Mouse (Mus musculus): Measurements from ENCODE around the gene 2810408A11Rik.
A peak's percentile ranks its signal among the peaks of the same experiment; 100 is the strongest.
"Not testable (repeated sequence)": the region's sequence is repeated elsewhere in the genome, so short reads cannot be mapped to it uniquely, and the experiment has no call there.

The 2810408A11Rik gene

DNA sequence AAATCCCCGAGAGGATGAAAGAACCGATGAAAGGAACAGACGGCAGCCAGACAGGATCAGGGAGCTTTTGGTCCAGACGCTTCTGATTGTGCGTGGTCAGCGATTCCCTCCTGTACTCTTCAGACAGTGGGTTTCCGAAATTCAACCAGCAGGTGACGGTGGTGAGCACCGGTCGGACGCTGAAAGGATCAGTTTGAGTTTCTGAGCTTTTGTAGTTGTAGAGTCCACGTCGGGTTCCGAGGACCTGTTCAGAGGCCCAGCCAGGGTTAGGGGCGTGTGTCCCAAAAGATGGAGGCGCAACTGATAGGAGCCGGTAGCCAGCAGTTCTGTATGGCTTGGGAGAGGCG is 20.3 kb downstream of the 2810408A11Rik start:
- DNase-seq, result peak; percentile 66 to 67

DNA sequence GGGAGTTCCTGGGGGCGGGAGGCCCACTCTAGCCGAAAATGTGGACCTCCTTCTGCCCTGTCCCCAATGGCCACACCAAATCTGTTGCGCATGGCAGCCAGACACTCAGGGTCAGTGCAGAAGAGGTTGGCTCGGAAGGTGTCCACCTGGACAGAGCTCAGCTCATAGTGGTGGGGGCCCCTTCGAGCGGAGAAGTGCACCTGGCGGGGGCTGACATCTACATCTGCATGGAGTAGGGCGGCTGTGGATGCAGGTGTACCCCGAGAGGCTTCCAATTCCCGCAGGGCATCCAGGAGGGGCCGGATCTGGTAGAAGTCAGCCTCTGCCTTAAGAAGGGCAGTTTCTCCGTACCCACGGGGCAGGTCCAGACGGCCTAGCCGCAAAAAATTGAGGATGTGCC is 21.1 kb downstream of the 2810408A11Rik start:
- DNase-seq, result no peak

DNA sequence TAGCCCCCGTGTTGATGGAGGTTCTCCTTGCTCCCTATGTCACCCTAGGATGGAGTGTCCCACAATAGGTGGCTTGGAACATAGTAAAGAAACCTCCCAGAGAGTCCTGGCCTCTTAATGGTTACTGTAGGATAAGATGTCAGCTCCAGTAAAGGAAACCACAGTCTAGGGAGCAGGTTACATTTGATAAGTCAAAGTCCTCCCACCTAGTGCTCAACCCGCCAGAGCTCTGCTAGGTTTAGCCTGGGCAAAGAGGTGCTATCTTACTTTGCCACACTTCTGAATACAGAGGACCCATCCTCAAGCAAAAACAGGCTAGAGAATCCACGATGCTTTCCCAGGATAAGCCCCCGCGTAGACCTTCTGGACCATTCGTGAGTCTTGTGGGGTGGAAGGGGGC is 21.8 kb downstream of the 2810408A11Rik start:
- no peak for DNase-seq

DNA sequence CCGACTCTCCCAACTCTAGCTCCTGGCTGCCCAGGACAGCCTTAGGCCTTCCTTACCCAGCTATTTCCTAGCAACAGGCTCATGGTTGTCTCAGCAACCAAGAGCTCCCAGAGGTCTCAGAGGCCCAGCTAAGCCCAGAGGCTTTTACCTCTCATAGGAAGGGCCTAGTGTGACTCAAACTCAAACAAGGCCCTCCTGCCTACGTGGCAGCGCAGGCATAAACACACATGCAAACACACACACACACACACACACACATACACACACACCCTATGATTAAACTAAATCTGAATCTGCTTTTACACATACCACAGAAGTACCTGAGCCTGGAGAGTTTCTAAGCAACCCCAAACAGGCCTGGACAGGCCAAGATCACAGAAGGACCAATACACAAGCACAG is 22.4 kb downstream of the 2810408A11Rik start:
- DNase-seq, result no peak

DNA sequence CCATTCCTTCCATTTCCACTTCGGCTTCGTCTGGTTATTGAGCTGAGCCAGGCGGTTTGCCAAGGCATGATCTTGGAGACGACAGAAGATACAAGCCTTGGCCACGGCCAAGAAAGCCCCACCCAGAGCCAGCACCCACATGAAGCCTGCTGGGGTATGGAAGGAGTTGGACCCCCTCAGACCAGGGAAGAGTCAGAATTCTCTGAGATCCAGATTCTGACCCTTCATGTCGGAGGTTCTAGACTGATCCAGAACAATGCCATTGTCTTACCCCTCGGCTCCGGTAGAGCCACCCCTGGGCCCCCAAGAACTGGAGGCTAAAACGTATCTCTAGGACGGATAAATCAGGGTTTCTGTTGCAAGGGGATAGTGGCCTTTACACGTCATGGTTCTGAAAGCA is 22.9 kb downstream of the 2810408A11Rik start, which contains the start of gene Tmem95:
Tmem95 (minus strand) TSS at position 141 of the 400 bp plus-strand sequence.
- DNase-seq, result no peak

DNA sequence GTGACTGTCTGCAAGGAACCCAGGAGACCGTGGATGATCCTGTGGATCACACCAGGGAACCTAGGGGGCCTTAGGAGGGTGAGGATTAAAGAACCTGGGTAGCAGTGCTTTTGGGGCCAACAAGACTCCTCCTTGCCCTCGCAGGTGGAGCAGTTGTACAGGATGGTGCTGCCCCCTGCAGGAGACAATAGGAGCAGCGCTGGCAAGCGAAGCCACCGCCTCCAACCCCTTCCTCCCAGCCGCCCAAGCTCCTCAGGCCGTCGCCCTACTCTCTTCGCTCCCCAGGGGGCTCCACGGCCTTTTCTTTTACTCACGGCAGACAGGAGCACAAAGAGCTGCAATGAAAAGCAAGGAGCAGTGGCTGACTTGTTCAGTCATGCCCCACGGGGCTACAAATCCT is 23.9 kb downstream of the 2810408A11Rik start:
- peak; percentile 91 for DNase-seq

DNA sequence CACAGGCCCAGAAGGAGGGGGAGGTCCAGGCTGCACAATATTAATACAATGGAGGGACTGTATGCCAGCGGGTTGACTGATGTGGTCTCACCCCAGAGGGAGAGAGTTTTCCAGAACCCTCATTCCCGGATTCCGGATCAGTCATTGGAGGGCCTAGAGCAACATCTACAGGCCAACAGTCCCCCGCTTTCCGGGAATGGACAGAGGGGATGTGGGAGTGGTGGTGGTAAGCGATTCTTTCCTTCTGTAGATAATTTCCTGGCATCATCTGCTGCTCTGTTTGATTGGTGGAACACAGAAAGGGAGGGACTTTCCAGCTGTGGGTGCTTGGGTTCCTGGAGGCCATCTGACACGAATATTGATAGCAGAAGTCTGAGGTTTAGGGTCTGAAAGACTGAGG is 24.6 kb downstream of the 2810408A11Rik start:
- DNase-seq, result no peak

DNA sequence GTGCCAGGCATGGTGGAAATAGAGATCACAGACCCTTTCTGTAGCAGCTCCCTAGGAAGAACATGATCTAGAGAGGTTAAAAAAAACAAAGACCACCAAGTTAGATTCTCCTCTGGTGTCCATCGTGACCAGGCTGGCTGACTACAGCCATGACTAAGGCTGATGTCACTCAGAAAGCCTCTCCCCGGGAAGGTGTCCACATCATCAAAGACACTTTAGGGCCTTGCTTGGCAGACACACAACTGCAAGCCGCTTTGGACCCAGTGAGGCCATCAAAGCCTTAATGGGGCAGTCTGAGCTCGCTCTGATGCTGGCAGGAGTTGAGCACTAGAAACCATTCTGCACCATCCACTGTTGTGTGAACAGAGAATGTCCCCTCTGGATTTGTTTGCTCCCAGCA is 28.3 kb downstream of the 2810408A11Rik start:
- DNase-seq, result no peak

DNA sequence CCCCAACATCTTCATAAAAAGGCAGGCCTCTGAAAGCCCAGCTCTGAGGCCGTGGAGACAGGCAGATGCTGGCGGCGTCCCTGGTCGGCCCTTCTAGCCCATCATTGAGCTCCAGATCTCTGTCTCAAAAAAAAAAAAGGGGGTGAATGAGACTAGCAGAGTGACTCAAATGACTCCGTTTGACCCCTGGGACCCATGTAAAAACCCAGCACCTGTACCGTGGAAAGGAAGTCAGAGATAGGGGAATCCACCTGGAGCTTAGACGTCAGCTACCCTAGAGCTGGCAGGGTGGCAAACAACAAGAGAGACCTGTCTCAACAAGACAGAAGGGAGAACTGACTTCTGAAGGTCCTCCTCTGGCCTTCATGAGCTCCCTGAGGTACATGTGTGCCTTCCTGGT is 29.0 kb downstream of the 2810408A11Rik start:
- DNase-seq, result no peak

DNA sequence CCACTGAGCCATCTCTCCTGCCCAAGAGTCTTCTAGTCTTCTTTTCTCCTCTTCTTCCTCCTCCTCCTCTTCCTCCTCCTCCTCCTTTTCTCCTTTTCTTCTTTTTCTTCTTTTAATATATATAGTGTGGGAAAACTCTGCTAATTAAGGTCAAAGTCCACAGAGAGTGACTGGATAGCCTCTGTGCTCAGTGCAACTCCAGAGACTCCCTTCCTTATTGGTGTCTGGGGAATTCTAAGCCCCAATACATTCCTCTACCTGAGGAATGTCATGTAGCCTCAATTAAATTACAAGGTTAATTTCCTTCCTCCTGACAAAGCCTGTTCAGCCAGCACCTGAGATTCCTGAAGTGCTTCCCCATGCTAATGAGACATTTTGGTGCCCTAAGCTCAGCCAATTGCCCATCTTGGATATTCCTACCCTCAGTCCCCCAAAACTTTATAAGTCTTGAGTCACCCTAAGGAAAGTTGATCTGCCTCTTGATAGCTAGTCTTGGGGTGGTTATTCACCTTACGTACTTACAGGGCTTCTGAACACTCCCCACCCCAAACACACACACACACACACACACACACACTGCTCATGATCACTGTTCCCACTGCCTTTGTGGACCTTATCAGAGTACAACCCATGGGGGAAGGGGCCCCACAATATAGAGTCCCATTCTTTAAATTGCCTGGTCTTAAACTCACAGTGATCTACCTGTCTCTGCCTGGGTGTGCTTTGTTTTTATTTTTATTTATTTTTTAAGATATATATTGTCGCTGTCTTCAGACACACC is 30.3 kb downstream of the 2810408A11Rik start:
- DNase-seq, result no peak

DNA sequence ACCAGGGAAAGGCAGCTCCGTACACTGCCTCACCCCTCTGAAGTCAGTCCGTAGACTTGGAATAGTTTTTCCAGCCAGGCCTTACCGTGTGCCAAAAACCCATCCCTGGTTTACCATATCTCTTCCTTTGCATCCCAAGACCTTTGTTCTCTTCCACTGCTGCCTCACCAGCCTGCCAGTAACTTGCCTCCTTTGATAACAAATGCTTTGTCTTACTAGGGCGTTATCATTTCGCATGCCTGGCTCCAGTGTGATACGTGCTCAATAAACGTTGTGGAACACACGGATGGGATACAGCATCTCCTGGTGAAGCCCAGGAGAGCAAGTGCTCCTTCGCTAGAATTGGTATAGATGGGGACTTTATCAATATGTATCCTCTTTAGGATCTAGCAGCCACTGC is 33.5 kb downstream of the 2810408A11Rik start:
- DNase-seq, result no peak

DNA sequence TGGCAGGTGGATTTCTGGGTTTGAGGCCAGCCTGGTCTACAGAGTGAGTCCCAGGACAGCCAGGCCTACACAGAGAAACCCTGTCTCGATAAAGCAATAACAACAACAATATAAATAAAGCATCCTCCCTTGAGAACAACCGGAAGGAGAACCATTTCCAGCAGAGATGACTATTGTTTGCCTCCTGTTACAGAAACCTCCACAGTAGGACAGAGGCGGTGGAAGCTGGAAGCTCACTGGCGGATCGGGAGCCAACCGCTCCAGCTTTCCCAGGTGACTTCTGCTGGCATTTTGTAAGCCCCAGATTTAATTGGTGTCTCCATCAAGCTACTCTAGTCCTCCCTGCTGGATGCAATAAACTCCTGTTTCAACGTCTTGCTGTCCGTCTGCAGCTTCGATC is 35.2 kb downstream of the 2810408A11Rik start:
- DNase-seq, result no peak

DNA sequence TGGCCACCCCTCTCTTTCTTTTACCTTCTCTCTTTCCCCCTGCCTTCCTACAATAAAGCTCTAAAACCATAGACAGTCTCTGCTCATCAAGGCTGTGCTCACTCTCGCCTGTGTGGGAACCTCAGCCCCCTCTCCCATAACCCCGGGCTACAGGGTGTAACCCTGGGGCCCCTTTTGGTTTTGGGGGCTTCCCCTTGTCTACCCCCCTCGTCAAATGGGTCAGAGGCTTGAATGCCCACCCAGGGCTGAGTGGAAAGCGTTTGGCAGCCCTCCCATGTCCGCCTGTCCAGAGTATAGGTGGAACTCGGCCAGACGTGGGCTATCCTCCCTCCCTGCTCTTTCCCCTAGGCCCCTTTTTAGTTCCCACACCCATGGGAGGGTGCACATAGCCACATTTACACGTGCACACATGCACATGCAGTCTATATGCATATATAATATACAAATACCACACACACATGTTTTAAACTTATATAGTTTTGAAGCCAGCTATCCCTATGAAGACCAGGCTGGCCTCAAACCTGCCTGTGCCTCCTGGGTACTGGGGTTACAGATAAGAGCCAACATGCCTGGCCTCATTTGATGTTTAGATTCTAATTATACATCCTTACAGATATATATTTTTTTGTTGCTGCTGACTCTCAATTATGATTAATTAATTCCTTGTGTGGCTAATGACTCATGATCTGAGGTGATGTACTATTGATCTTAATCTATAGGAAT is 36.5 kb downstream of the 2810408A11Rik start:
- no peak for DNase-seq

DNA sequence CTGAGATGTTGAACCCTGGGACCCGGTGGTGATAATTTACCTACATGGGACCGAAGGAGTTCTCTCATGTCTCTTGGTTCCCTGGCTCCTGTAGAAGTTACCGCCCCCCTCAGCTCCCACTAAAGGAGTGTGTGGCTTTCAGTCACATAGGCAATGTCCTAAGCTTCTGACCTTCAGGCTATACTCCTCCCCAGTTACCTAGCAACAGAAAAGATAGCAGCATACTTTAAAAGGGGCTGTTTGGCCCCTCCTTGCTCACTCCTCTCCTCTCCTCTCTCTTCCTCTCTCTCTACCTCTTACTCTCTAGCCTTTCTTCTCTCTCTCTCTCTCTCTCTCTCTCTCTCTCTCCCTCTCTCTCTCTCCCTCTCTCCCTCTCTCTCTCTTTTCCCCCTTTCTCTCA is 37.1 kb downstream of the 2810408A11Rik start:
- DNase-seq, result not testable (repeated sequence)

DNA sequence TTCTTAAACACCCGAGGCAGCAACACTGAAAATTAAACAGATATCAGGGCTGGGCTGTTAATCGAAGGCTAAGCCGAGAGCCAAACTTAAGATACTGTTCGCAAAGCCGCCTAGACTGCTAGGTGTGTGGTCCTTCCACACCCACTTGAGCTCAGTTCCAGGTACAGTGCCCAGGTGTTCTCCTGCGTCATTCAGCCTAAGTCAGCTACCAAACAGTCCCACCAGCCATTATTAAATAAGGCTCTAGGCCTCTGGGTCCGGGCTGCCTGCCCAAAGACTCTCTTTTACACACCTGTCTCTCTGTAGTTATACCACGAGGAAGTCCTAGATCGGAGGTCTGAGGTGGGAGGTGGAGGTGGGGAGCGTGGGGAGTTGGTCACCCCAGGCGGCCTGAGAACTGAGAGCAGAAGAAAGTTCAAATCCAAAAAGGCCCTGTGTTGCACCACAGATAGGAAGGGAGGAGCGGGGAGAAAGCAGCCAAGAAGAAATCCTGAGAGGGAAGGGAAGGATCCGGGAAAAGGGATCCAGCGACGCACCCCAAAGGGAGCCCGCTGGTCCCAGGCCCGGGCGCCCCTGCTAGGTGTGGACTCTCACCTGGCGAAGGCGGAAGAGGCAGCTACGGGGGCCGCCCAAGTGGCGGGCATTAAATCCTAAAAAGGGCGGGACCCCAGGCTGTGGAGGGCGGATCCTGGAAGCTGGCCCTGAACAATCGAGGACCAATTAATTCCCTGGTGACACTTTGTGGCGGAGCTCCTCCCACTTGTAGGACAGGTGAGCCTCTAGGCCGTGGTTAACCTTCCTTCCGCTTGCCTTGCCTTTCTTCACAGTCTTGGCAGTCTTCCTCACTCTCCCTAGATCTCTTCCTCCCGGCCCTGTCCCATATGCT is 42.4 kb downstream of the 2810408A11Rik start, which contains the start of gene Tnk1:
Tnk1 (minus strand) TSS at position 618 of the 886 bp plus-strand sequence.
- no peak for DNase-seq

DNA sequence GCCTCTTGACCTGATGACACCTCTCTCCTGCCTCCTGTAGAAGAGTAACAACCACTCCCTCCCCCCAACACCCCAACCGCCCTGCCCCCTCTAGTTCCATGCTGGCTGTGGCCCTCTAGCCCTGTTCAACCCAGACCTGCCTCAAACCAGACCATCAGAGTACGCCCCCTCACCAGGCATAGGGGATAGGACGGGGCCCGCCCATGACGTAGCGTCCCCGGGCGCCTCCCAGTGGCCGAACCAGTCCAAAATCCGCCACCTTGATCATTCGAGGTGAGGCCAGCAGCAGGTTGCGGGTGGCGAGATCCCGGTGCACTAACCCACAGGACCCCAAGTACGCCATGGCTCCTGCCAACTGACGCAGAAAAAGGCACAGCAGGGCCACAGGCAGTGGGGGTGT is 45.4 kb downstream of the 2810408A11Rik start:
- DNase-seq, result peak; percentile 66 to 71

DNA sequence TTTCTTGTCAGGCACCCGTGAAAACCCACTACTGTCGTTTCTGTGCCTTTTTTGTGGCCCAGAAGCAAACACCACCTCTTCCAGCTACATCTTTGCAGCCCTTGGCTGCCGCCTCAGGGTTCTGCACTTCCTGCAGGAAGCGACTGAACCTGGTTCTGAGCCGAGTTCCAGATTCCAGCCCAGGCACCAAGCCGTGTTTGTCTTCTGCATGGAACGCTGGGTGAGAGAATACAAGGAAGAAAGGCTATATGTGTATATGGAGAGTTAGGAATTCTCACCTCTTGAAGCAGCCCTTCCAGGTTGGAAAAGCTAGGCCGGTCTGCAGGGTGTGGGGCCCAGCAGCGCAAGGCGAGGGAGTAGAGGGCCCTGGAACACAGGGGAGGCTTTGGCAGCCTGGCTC is 46.1 kb downstream of the 2810408A11Rik start:
- DNase-seq, result no peak

DNA sequence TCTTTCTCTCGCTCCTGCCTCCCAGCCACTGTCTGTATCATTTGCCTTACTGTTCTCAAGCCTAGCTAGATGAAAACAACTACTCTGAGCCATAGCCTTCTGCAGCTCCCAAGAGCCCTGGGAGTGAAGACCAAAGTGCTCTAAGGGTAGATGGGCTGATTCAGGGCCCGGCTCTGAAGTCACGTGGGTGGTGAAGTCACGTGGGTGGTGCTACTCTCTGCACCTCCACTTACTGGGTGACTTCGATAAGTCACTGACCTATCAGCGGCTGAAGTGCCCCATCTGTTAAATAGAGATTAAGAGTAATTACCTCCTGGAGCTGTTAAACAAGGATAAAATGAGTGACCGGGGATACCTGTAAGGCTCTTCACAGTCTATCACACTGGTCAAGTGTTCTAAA is 46.8 kb downstream of the 2810408A11Rik start:
- peak in 1 of 2 experiments; percentile 36 for DNase-seq

DNA sequence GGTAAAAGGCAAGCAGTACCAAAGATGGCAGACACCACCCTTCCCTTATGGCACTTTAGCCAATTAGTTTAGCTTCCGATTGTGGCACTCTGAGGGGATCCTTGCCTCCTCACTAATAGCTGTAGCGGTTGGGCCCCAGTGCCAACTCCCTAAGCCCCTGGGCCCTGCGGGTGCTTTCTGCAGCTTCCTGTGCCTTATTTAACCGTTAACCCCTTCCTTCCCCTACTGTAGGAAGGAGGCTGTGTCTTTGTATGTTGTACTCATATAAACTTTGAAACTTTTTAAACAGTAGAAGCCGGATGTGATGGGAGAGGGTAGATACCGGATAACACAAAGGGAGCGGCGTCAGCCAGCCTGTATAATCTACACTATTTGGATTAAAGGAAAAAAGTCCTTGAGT is 50.0 kb downstream of the 2810408A11Rik start:
- DNase-seq, result peak; percentile 37 to 61

DNA sequence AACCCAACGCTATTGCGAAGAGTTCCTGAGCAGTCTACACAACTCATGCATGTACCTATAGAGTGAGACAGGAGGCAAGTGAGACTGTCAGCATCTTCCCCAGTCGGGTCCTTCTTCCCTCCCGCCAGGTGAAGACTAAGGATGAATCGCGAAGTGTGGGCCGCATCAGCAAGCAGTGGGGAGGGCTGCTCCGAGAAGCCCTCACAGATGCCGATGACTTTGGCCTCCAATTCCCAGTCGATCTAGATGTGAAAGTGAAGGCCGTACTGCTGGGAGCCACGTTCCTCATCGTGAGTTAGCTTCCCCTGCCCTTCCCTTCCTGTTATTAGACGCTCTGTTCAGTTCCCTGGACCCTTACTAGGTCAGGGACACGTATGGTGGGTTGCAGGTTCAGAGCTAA is 50.9 kb downstream of the 2810408A11Rik start:
- no peak for DNase-seq

DNA sequence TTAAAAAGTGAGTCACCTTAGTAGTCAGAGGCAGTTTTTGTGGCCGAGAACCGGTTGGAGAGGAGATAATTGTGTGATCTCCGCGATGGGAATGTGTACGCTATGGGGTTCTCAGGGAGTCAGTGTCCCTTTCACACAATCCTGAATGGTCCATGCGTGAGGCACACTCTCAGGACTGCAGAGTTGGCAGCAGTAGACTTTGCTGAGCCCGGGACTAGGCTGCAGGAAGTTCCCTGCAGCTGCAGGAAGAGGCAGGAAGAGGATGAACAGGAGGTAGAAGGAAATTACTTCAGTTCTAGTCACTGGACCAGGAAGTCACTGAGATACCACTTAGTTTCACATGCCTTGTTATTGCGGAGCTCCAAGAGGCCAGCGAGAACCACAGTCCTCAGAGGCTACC is 51.7 kb downstream of the 2810408A11Rik start:
- DNase-seq, result no peak

DNA sequence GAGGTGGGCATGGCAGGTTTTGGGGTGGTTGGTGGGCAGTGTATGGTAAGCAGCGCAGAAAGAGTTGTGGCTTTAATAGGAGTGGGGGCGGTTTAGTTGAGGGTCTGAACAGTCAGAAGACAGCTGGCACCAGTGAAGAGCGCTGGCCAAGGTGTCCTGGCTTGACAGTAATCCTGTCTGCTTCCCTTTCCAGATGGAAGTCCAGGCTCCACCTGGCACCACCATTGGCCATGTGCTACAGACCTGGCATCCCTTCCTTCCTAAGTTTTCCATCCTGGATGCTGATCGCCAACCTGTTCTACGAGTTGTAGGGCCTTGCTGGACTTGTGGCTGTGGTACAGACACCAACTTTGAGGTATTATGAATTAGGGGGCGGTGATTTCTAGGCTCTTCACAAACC is 52.8 kb downstream of the 2810408A11Rik start:
- no peak for DNase-seq

Data from thymus, postnatal 36 days (tissue).